Mouse (Mus musculus) forebrain, embryonic 13.5 days (tissue): ENCODE results near the gene Slc22a7. TPM values are rescaled to one million over a fixed set of nuclear protein-coding genes. Genes with fewer than 3 reads are reported as not detected.

Experiments used
- polyA plus RNA-seq: library from polyadenylated mRNA; unstranded; fragments of >200 nt; fragmentation: Nextera tagmentation; extraction: Ambion mirVana; gene quantifications from 2 replicates; pipeline ENCODE4 v1.2.1, GENCODE M21; 2015

Slc22a7 gene
- polyA plus RNA-seq, 1 experiment from 2014 or later: not detected

Other genes starting within 250 kb of the Slc22a7 start
- 10.9 and 11.2 TPM in 2 replicates for gene Polh, start 235.8 kb downstream of the Slc22a7 start, polyA plus RNA-seq
- gene Xpo5, start 235.7 kb downstream of the Slc22a7 start, polyA plus RNA-seq: 45.0 and 51.3 TPM in 2 replicates
- 96.1 and 110 TPM in 2 replicates for gene Polr1c, start 190.4 kb downstream of the Slc22a7 start, polyA plus RNA-seq
- 80.3 and 84.0 TPM in 2 replicates for gene Yipf3, start 190.4 kb downstream of the Slc22a7 start, polyA plus RNA-seq
- gene Lrrc73, start 184.9 kb downstream of the Slc22a7 start, polyA plus RNA-seq: 4.9 and 5.8 TPM in 2 replicates
- 36.9 and 38.9 TPM in 2 replicates for gene Tjap1, start 155.4 kb downstream of the Slc22a7 start, polyA plus RNA-seq
- 2.6 and 2.9 TPM in 2 replicates for gene Dlk2, start 141.0 kb downstream of the Slc22a7 start, polyA plus RNA-seq
- 6.3 and 6.4 TPM in 2 replicates for gene Abcc10, start 110.1 kb downstream of the Slc22a7 start, polyA plus RNA-seq
- gene Zfp318, start 54.7 kb downstream of the Slc22a7 start, polyA plus RNA-seq: 7.2 and 11.0 TPM in 2 replicates
- gene Crip3, start 9.5 kb downstream of the Slc22a7 start, polyA plus RNA-seq: 0.75 and 0.89 TPM in 2 replicates
- gene Ttbk1, start 49.2 kb upstream of the Slc22a7 start, polyA plus RNA-seq: 3.7 and 4.1 TPM in 2 replicates
- 51.2 and 59.0 TPM in 2 replicates for gene Dnph1, start 58.3 kb upstream of the Slc22a7 start, polyA plus RNA-seq
- gene Cul9, start 107.9 kb upstream of the Slc22a7 start, polyA plus RNA-seq: 9.8 and 12.4 TPM in 2 replicates
- 4.2 and 4.4 TPM in 2 replicates for gene Srf, start 117.7 kb upstream of the Slc22a7 start, polyA plus RNA-seq
- gene Ptk7, start 191.0 kb upstream of the Slc22a7 start, polyA plus RNA-seq: 32.5 and 35.3 TPM in 2 replicates
- gene Klc4, start 207.6 kb upstream of the Slc22a7 start, polyA plus RNA-seq: 44.3 and 47.7 TPM in 2 replicates
- 89.0 and 97.3 TPM in 2 replicates for gene Mrpl2, start 207.8 kb upstream of the Slc22a7 start, polyA plus RNA-seq
- gene Cul7, start 211.9 kb upstream of the Slc22a7 start, polyA plus RNA-seq: 33.5 and 39.0 TPM in 2 replicates
- 54.5 and 59.7 TPM in 2 replicates for gene Rrp36, start 235.9 kb upstream of the Slc22a7 start, polyA plus RNA-seq
- 196 and 208 TPM in 2 replicates for gene Mea1, start 240.3 kb upstream of the Slc22a7 start, polyA plus RNA-seq
- gene Klhdc3, start 242.5 kb upstream of the Slc22a7 start, polyA plus RNA-seq: 145 and 147 TPM in 2 replicates